Mouse (Mus musculus) embryonic facial prominence, embryonic 15.5 days (tissue): ENCODE measurements around the gene Clip4. TPM values are rescaled to one million over a fixed set of nuclear protein-coding genes. Genes with fewer than 3 reads are reported as not detected.

ENCODE experiments used
- ATAC-seq: fragments of 200-750 bp; cut with Nextera tagmentation; 2 replicates; pipeline ENCODE4 v1.8.0; 2017; ENCODE audit warnings: low read depth, moderate TSS enrichment; ENCODE audit not compliant: insufficient number of reproducible peaks, low FRiP score, low TSS enrichment
- H3K27ac ChIP-seq: fragments of 300-500 bp; sonication (generic); replicated peaks from 2 replicates; pipeline ENCODE4 v1.5.1; 2015; ENCODE audit warnings: mild to moderate bottlenecking, inconsistent platforms
- H3K27me3 ChIP-seq: fragments of 300-500 bp; sonication (generic); 2 replicates; pipeline ENCODE4 v1.6.1; 2015; ENCODE audit warnings: inconsistent platforms
- H3K36me3 ChIP-seq: fragments of 300-500 bp; sonication (generic); 2 replicates; pipeline ENCODE4 v1.6.1; 2015; ENCODE audit warnings: mild to moderate bottlenecking, inconsistent platforms
- H3K4me1 ChIP-seq: fragments of 300-500 bp; sonication (generic); 2 replicates; pipeline ENCODE4 v1.6.1; 2015; ENCODE audit warnings: inconsistent platforms
- H3K4me2 ChIP-seq: fragments of 300-500 bp; sonication (generic); replicated peaks from 2 replicates; pipeline ENCODE4 v1.6.1; 2015; ENCODE audit warnings: mild to moderate bottlenecking, inconsistent platforms
- H3K4me3 ChIP-seq: fragments of 300-500 bp; sonication (generic); replicated peaks from 2 replicates; pipeline ENCODE4 v1.5.1; 2015; ENCODE audit warnings: mild to moderate bottlenecking, inconsistent platforms
- H3K9ac ChIP-seq: fragments of 300-500 bp; sonication (generic); 2 replicates; pipeline ENCODE4 v1.6.1; 2015; ENCODE audit warnings: inconsistent platforms
- H3K9me3 ChIP-seq: fragments of 300-500 bp; sonication (generic); replicated peaks from 2 replicates; pipeline ENCODE4 v1.6.1; 2016; ENCODE audit warnings: inconsistent platforms
- WGBS: fragments of 180-500 bp; shearing (Covaris S2); methylation state at CpG from one replicate; pipeline ENCODE4 v1.1.7; 2015; 5-methylcytosine and 5-hydroxymethylcytosine counted together
- polyA plus RNA-seq: library from polyadenylated mRNA; unstranded; fragments of >200 nt; fragmentation: Nextera tagmentation; extraction: Ambion mirVana; gene quantifications from 2 replicates; pipeline ENCODE4 v1.2.1, GENCODE M21; 2015

Gene Clip4
- polyA plus RNA-seq, 1 experiment from 2014 or later: 19.0 TPM

GRCm38 (mm10) chr17:71791622-71792021 lies 23.3 kb downstream of the Clip4 start:
- 64% methylated on average over 4 of the region's 4 CpGs for WGBS
- Histone ChIP-seq H3K27me3 (no peaks in the 10 kb centered on the region), H3K4me3 (no peak overlapping the region), H3K27ac (no peak overlapping the region), H3K4me2 (no peak overlapping the region), H3K9me3 (no peaks in the 10 kb centered on the region), H3K4me1 (no peaks in the 10 kb centered on the region), H3K36me3 (0 out of 2 replicates have a peak, but pooled peaks cover 7% of the 10 kb centered on the region), H3K9ac (no peak overlapping the region)
- no peak for ATAC-seq

- Histone ChIP-seq H3K4me2 (no peak overlapping the region), H3K4me1 (no peaks in the 10 kb centered on the region), H3K9me3 (no peaks in the 10 kb centered on the region), H3K27me3 (no peaks in the 10 kb centered on the region), H3K9ac (no peak overlapping the region), H3K4me3 (no peak overlapping the region), H3K36me3 (peaks cover 8% of the 10 kb centered on the region; the same call in 1 of the 2 replicates), H3K27ac (no peak overlapping the region)
- no peak for ATAC-seq
- 79% methylated on average over 15 of the region's 15 CpGs for WGBS
Measured at GRCm38 (mm10) chr17:71795521-71796205, 27.4 kb downstream of the Clip4 start.

- Histone ChIP-seq H3K27me3 (no peaks in the 10 kb centered on the region), H3K27ac (no peak overlapping the region), H3K4me1 (no peaks in the 10 kb centered on the region), H3K9ac (no peak overlapping the region), H3K4me3 (no peak overlapping the region), H3K9me3 (no peaks in the 10 kb centered on the region), H3K4me2 (no peak overlapping the region), H3K36me3 (peaks cover 9% of the 10 kb centered on the region; the same call in 1 of the 2 replicates)
- WGBS: 80% methylated on average over 6 of the region's 6 CpGs
- ATAC-seq: no peak
Measured at GRCm38 (mm10) chr17:71803456-71803855, 35.2 kb downstream of the Clip4 start.

GRCm38 (mm10) chr17:71803876-71804275 lies 35.6 kb downstream of the Clip4 start:
- WGBS: 88% methylated on average over 4 of the region's 4 CpGs
- Histone ChIP-seq H3K9ac (no peak overlapping the region), H3K4me1 (no peaks in the 10 kb centered on the region), H3K4me3 (no peak overlapping the region), H3K36me3 (peaks cover 9% of the 10 kb centered on the region; the same call in 1 of the 2 replicates), H3K9me3 (no peaks in the 10 kb centered on the region), H3K27me3 (no peaks in the 10 kb centered on the region), H3K27ac (no peak overlapping the region), H3K4me2 (no peak overlapping the region)
- ATAC-seq: no peak

- no peak overlapping the region for H3K9ac ChIP-seq
- no peak for ATAC-seq
- no peak overlapping the region for H3K27ac ChIP-seq
- H3K9me3 ChIP-seq: no peaks in the 10 kb centered on the region
- H3K4me3 ChIP-seq: no peak overlapping the region
- H3K4me2 ChIP-seq: no peak overlapping the region
- H3K27me3 ChIP-seq: no peaks in the 10 kb centered on the region
- no peaks in the 10 kb centered on the region for H3K4me1 ChIP-seq
- 63% methylated on average over 8 of the region's 8 CpGs for WGBS
- H3K36me3 ChIP-seq: 0 out of 2 replicates have a peak, but pooled peaks cover 3% of the 10 kb centered on the region
Measured at GRCm38 (mm10) chr17:71811070-71811469, 42.8 kb downstream of the Clip4 start.

GRCm38 (mm10) chr17:71816136-71816864 lies 48.0 kb downstream of the Clip4 start:
- Histone ChIP-seq H3K36me3 (peaks cover 14% of the 10 kb centered on the region), H3K27ac (no peak overlapping the region), H3K9me3 (no peaks in the 10 kb centered on the region), H3K9ac (no peak overlapping the region), H3K4me2 (no peak overlapping the region), H3K27me3 (no peaks in the 10 kb centered on the region), H3K4me1 (no peaks in the 10 kb centered on the region), H3K4me3 (no peak overlapping the region)
- ATAC-seq: no peak
- WGBS: 87% methylated on average over 8 of the region's 8 CpGs

GRCm38 (mm10) chr17:71823622-71824306 lies 55.5 kb downstream of the Clip4 start:
- H3K4me2 ChIP-seq: no peak overlapping the region
- H3K9me3 ChIP-seq: no peaks in the 10 kb centered on the region
- no peaks in the 10 kb centered on the region for H3K27me3 ChIP-seq
- peaks cover 15% of the 10 kb centered on the region for H3K36me3 ChIP-seq
- no peak for ATAC-seq
- no peak overlapping the region for H3K4me3 ChIP-seq
- no peak overlapping the region for H3K9ac ChIP-seq
- no peak overlapping the region for H3K27ac ChIP-seq
- 74% methylated on average over 8 of the region's 8 CpGs for WGBS
- no peaks in the 10 kb centered on the region for H3K4me1 ChIP-seq

- WGBS: 82% methylated on average over 3 of the region's 3 CpGs
- Histone ChIP-seq H3K27ac (no peak overlapping the region), H3K4me2 (no peak overlapping the region), H3K4me3 (no peak overlapping the region), H3K9ac (no peak overlapping the region), H3K4me1 (no peaks in the 10 kb centered on the region), H3K36me3 (peaks cover 5% of the 10 kb centered on the region; the same call in 1 of the 2 replicates), H3K27me3 (no peaks in the 10 kb centered on the region), H3K9me3 (no peaks in the 10 kb centered on the region)
- no peak for ATAC-seq
Measured at GRCm38 (mm10) chr17:71826603-71827002, 58.3 kb downstream of the Clip4 start.

- Histone ChIP-seq H3K36me3 (peaks cover 5% of the 10 kb centered on the region; the same call in 1 of the 2 replicates), H3K4me3 (no peak overlapping the region), H3K4me1 (no peaks in the 10 kb centered on the region), H3K9ac (no peak overlapping the region), H3K4me2 (no peak overlapping the region), H3K27me3 (no peaks in the 10 kb centered on the region), H3K27ac (no peak overlapping the region), H3K9me3 (no peaks in the 10 kb centered on the region)
- no peak for ATAC-seq
- 62% methylated on average over 8 of the region's 8 CpGs for WGBS
Measured at GRCm38 (mm10) chr17:71827627-71828026, 59.4 kb downstream of the Clip4 start.

GRCm38 (mm10) chr17:71828647-71829414 lies 60.6 kb downstream of the Clip4 start:
- no peak overlapping the region for H3K4me3 ChIP-seq
- no peak overlapping the region for H3K27ac ChIP-seq
- no peaks in the 10 kb centered on the region for H3K9me3 ChIP-seq
- no peaks in the 10 kb centered on the region for H3K4me1 ChIP-seq
- H3K9ac ChIP-seq: no peak overlapping the region
- no peaks in the 10 kb centered on the region for H3K27me3 ChIP-seq
- ATAC-seq: no peak
- peaks cover 5% of the 10 kb centered on the region; the same call in 1 of the 2 replicates for H3K36me3 ChIP-seq
- H3K4me2 ChIP-seq: no peak overlapping the region
- WGBS: 65% methylated on average over 12 of the region's 12 CpGs

GRCm38 (mm10) chr17:71831960-71832359 lies 63.7 kb downstream of the Clip4 start:
- no peak for ATAC-seq
- no peak overlapping the region for H3K4me3 ChIP-seq
- 84% methylated on average over 3 of the region's 3 CpGs for WGBS
- H3K4me2 ChIP-seq: no peak overlapping the region
- no peak overlapping the region for H3K27ac ChIP-seq
- no peaks in the 10 kb centered on the region for H3K36me3 ChIP-seq
- no peaks in the 10 kb centered on the region for H3K9me3 ChIP-seq
- H3K27me3 ChIP-seq: no peaks in the 10 kb centered on the region
- no peaks in the 10 kb centered on the region for H3K4me1 ChIP-seq
- H3K9ac ChIP-seq: no peak overlapping the region
